Mouse (Mus musculus) limb, embryonic 15.5 days (tissue): ENCODE results near the gene Cpsf6. TPM values are rescaled to one million over a fixed set of nuclear protein-coding genes. Genes with fewer than 3 reads are reported as not detected.
"Not testable (repeated sequence)": the region's sequence is repeated elsewhere in the genome, so short reads cannot be mapped to it uniquely, and the experiment has no call there.

ENCODE experiments used
- ATAC-seq: fragments of 200-750 bp; cut with Nextera tagmentation; 2 replicates; pipeline ENCODE4 v1.8.0; 2017; ENCODE audit warnings: low read depth, moderate TSS enrichment; ENCODE audit not compliant: insufficient number of reproducible peaks, low FRiP score, low TSS enrichment
- H3K27ac ChIP-seq: fragments of 300-500 bp; sonication (generic); 2 replicates; pipeline ENCODE4 v1.5.1; 2015; ENCODE audit warnings: moderate library complexity, mild to moderate bottlenecking, inconsistent platforms
- H3K27me3 ChIP-seq: fragments of 300-500 bp; sonication (generic); 2 replicates; pipeline ENCODE4 v1.6.1; 2015; ENCODE audit warnings: inconsistent platforms
- H3K36me3 ChIP-seq: fragments of 300-500 bp; sonication (generic); 2 replicates; pipeline ENCODE4 v1.6.1; 2015; ENCODE audit warnings: inconsistent platforms
- H3K4me1 ChIP-seq: fragments of 300-500 bp; sonication (generic); 2 replicates; pipeline ENCODE4 v1.6.1; 2015; ENCODE audit warnings: inconsistent platforms
- H3K4me2 ChIP-seq: fragments of 300-500 bp; sonication (generic); 2 replicates; pipeline ENCODE4 v1.6.1; 2015; ENCODE audit warnings: mild to moderate bottlenecking, inconsistent platforms
- H3K4me3 ChIP-seq: fragments of 300-500 bp; sonication (generic); 2 replicates; pipeline ENCODE4 v1.5.1; 2015; ENCODE audit warnings: mild to moderate bottlenecking, inconsistent platforms
- H3K9ac ChIP-seq: fragments of 300-500 bp; sonication (generic); 2 replicates; pipeline ENCODE4 v1.6.1; 2015; ENCODE audit warnings: inconsistent platforms
- H3K9me3 ChIP-seq: fragments of 300-500 bp; sonication (generic); 2 replicates; pipeline ENCODE4 v1.6.1; 2016; ENCODE audit warnings: inconsistent platforms
- WGBS: fragments of 180-500 bp; shearing (Covaris S2); methylation state at CpG from one replicate; pipeline ENCODE4 v1.1.7; 2015; 5-methylcytosine and 5-hydroxymethylcytosine counted together
- polyA plus RNA-seq: library from polyadenylated mRNA; unstranded; fragments of >200 nt; fragmentation: Nextera tagmentation; extraction: Ambion mirVana; gene quantifications from 2 replicates; pipeline ENCODE4 v1.2.1, GENCODE M21; 2015

Cpsf6 gene
- polyA plus RNA-seq, 1 experiment from 2014 or later, result 125 TPM

GRCm38 (mm10) chr10:117387961-117388636, 8.3 kb upstream of the Cpsf6 start:
- not testable (repeated sequence) for H3K9me3 ChIP-seq, H3K4me1 ChIP-seq, ATAC-seq, H3K4me2 ChIP-seq, H3K36me3 ChIP-seq, H3K9ac ChIP-seq, H3K27ac ChIP-seq, H3K4me3 ChIP-seq, H3K27me3 ChIP-seq
- WGBS, result 37% methylated on average over 3 of the region's 3 CpGs

- ATAC-seq, result no peak
- Histone ChIP-seq H3K4me2 (no peak overlapping the region), H3K36me3 (no peaks in the 10 kb centered on the region), H3K4me1 (no peaks in the 10 kb centered on the region), H3K9me3 (no peaks in the 10 kb centered on the region), H3K27ac (no peak overlapping the region), H3K4me3 (no peak overlapping the region), H3K9ac (no peak overlapping the region), H3K27me3 (no peaks in the 10 kb centered on the region)
- WGBS, result 84% methylated on average over 6 of the region's 6 CpGs
These were observed 7.2 kb upstream of the Cpsf6 start for GRCm38 (mm10) chr10:117386981-117387380.

- H3K27ac ChIP-seq, result no peak overlapping the region
- no peak overlapping the region for H3K4me2 ChIP-seq
- no peaks in the 10 kb centered on the region for H3K36me3 ChIP-seq
- 83% methylated on average over 1 of the region's 1 CpGs for WGBS
- H3K9me3 ChIP-seq, result no peaks in the 10 kb centered on the region
- ATAC-seq, result no peak
- no peak overlapping the region for H3K9ac ChIP-seq
- no peaks in the 10 kb centered on the region for H3K4me1 ChIP-seq
- H3K27me3 ChIP-seq, result no peaks in the 10 kb centered on the region
- no peak overlapping the region for H3K4me3 ChIP-seq
These were observed 6.4 kb upstream of the Cpsf6 start for GRCm38 (mm10) chr10:117386261-117386660.

- Histone ChIP-seq H3K27ac (no peak overlapping the region), H3K9ac (no peak overlapping the region), H3K9me3 (no peaks in the 10 kb centered on the region), H3K4me1 (no peaks in the 10 kb centered on the region), H3K36me3 (no peaks in the 10 kb centered on the region), H3K27me3 (no peaks in the 10 kb centered on the region), H3K4me3 (no peak overlapping the region), H3K4me2 (no peak overlapping the region)
- ATAC-seq, result no peak
- 75% methylated on average over 4 of the region's 4 CpGs for WGBS
These were observed 5.6 kb upstream of the Cpsf6 start for GRCm38 (mm10) chr10:117385431-117385830.

- Histone ChIP-seq H3K4me3 (no peak overlapping the region), H3K4me2 (no peak overlapping the region), H3K9ac (no peak overlapping the region), H3K9me3 (no peaks in the 10 kb centered on the region), H3K27ac (no peak overlapping the region), H3K4me1 (no peaks in the 10 kb centered on the region), H3K27me3 (no peaks in the 10 kb centered on the region), H3K36me3 (no peaks in the 10 kb centered on the region)
- WGBS, result 60% methylated on average over 2 of the region's 2 CpGs
- no peak for ATAC-seq
These were observed 5.2 kb upstream of the Cpsf6 start for GRCm38 (mm10) chr10:117385086-117385430.

GRCm38 (mm10) chr10:117384386-117385085, 4.7 kb upstream of the Cpsf6 start:
- 84% methylated on average over 4 of the region's 4 CpGs for WGBS
- no peak overlapping the region for H3K4me3 ChIP-seq

GRCm38 (mm10) chr10:117383941-117384340, 4.1 kb upstream of the Cpsf6 start:
- Histone ChIP-seq H3K9ac (no peak overlapping the region), H3K4me2 (no peak overlapping the region), H3K36me3 (no peaks in the 10 kb centered on the region), H3K27ac (no peak overlapping the region), H3K9me3 (no peaks in the 10 kb centered on the region), H3K4me3 (no peak overlapping the region), H3K4me1 (no peaks in the 10 kb centered on the region), H3K27me3 (no peaks in the 10 kb centered on the region)
- no peak for ATAC-seq
- 74% methylated on average over 6 of the region's 6 CpGs for WGBS

More at GRCm38 (mm10) chr10:117384386-117385085, 4.7 kb upstream of the Cpsf6 start:
- Histone ChIP-seq H3K9me3 (no peaks in the 10 kb centered on the region), H3K36me3 (no peaks in the 10 kb centered on the region), H3K4me1 (no peaks in the 10 kb centered on the region), H3K27me3 (no peaks in the 10 kb centered on the region), H3K4me2 (no peak overlapping the region), H3K27ac (no peak overlapping the region), H3K9ac (no peak overlapping the region)
- no peak for ATAC-seq

GRCm38 (mm10) chr10:117382996-117383550, 3.3 kb upstream of the Cpsf6 start:
- Histone ChIP-seq H3K4me2 (no peak overlapping the region), H3K4me3 (no peak overlapping the region), H3K9ac (no peak overlapping the region), H3K27ac (no peak overlapping the region), H3K27me3 (no peaks in the 10 kb centered on the region), H3K9me3 (no peaks in the 10 kb centered on the region), H3K36me3 (no peaks in the 10 kb centered on the region), H3K4me1 (no peaks in the 10 kb centered on the region)
- ATAC-seq, result no peak
- WGBS, result 83% methylated on average over 8 of the region's 8 CpGs

- Histone ChIP-seq H3K36me3 (no peaks in the 10 kb centered on the region), H3K4me1 (no peaks in the 10 kb centered on the region)
- WGBS, result 78% methylated on average over 2 of the region's 2 CpGs
These were observed 2.3 kb upstream of the Cpsf6 start for GRCm38 (mm10) chr10:117382146-117382545.

GRCm38 (mm10) chr10:117380721-117381570, 1.1 kb upstream of the Cpsf6 start:
- no peak overlapping the region for H3K4me2 ChIP-seq
- no peaks in the 10 kb centered on the region for H3K4me1 ChIP-seq
- no peak overlapping the region for H3K9ac ChIP-seq
- H3K36me3 ChIP-seq, result no peaks in the 10 kb centered on the region
- no peaks in the 10 kb centered on the region for H3K27me3 ChIP-seq
- WGBS, result 93% methylated on average over 4 of the region's 4 CpGs
- no peak overlapping the region for H3K27ac ChIP-seq
- H3K9me3 ChIP-seq, result no peaks in the 10 kb centered on the region
- no peak for ATAC-seq
- no peak overlapping the region for H3K4me3 ChIP-seq

More at GRCm38 (mm10) chr10:117382146-117382545, 2.3 kb upstream of the Cpsf6 start:
- no peaks in the 10 kb centered on the region for H3K27me3 ChIP-seq
- no peak overlapping the region for H3K4me2 ChIP-seq
- no peaks in the 10 kb centered on the region for H3K9me3 ChIP-seq
- no peak for ATAC-seq
- no peak overlapping the region for H3K4me3 ChIP-seq
- H3K9ac ChIP-seq, result no peak overlapping the region
- no peak overlapping the region for H3K27ac ChIP-seq

GRCm38 (mm10) chr10:117379441-117379840, 374 bp downstream of the Cpsf6 start:
- WGBS, result 86% methylated on average over 2 of the region's 2 CpGs
- ATAC-seq, result no peak

More at GRCm38 (mm10) chr10:117379441-117379840, 374 bp downstream of the Cpsf6 start:
- no peak overlapping the region for H3K4me3 ChIP-seq
- no peaks in the 10 kb centered on the region for H3K9me3 ChIP-seq
- peaks cover 1% of the 10 kb centered on the region; the same call in 1 of the 2 replicates for H3K4me1 ChIP-seq
- H3K27me3 ChIP-seq, result no peaks in the 10 kb centered on the region
- no peak overlapping the region for H3K27ac ChIP-seq
- H3K36me3 ChIP-seq, result no peaks in the 10 kb centered on the region
- no peak overlapping the region for H3K4me2 ChIP-seq
- H3K9ac ChIP-seq, result no peak overlapping the region
